Mouse (Mus musculus): ENCODE data around the gene Fhl2.

Fhl2 gene

GRCm38 (mm10) chr1:43098031-43098984 lies 98.5 kb downstream of the Fhl2 start, which contains the start of the genes Tgfbrap1 and AI597479:
Gene Tgfbrap1 (minus strand): TSS chr1:43098637.
Gene AI597479 (plus strand): TSS chr1:43098710.
- Histone ChIP-seq H3K36me3 (ENCODE audit: insufficient read depth, low read length) (peaks cover 25% of the 10 kb centered on the region), H3K9me3 (ENCODE audit: low read length) (no peaks in the 10 kb centered on the region), H3K27me3 (ENCODE audit: insufficient read depth, low read length) (no peaks in the 10 kb centered on the region), H3K4me1 (replicated peaks; ENCODE audit: low read depth, low read length) (peaks cover 33% of the 10 kb centered on the region), H3K4me3 (replicated peaks; ENCODE audit: low read length) (peak within 1 kb of the TSS; percentile 99)
- TF ChIP-seq CTCF (conservative IDR thresholded peaks at IDR 0.05; ENCODE audit: low read length) (no peak), NANOG (IDR thresholded peaks at IDR 0.05; ENCODE audit: borderline replicate concordance, low read length) (no peak), POU5F1 (IDR thresholded peaks at IDR 0.05; ENCODE audit: borderline replicate concordance, low read length) (no peak)

GRCm38 (mm10) chr1:43094206-43094605 lies 102.6 kb downstream of the Fhl2 start:
- Histone ChIP-seq H3K4me3 (replicated peaks; ENCODE audit: low read length) (no peak overlapping the region), H3K4me1 (replicated peaks; ENCODE audit: low read depth, low read length) (peaks cover 44% of the 10 kb centered on the region), H3K9me3 (ENCODE audit: low read length) (no peaks in the 10 kb centered on the region), H3K27me3 (ENCODE audit: insufficient read depth, low read length) (peaks cover 20% of the 10 kb centered on the region), H3K36me3 (ENCODE audit: insufficient read depth, low read length) (peaks cover 11% of the 10 kb centered on the region; the same call in 1 of the 2 replicates)
- TF ChIP-seq CTCF (conservative IDR thresholded peaks at IDR 0.05; ENCODE audit: low read length) (no peak), POU5F1 (IDR thresholded peaks at IDR 0.05; ENCODE audit: borderline replicate concordance, low read length) (no peak), NANOG (IDR thresholded peaks at IDR 0.05; ENCODE audit: borderline replicate concordance, low read length) (no peak)

DNA sequence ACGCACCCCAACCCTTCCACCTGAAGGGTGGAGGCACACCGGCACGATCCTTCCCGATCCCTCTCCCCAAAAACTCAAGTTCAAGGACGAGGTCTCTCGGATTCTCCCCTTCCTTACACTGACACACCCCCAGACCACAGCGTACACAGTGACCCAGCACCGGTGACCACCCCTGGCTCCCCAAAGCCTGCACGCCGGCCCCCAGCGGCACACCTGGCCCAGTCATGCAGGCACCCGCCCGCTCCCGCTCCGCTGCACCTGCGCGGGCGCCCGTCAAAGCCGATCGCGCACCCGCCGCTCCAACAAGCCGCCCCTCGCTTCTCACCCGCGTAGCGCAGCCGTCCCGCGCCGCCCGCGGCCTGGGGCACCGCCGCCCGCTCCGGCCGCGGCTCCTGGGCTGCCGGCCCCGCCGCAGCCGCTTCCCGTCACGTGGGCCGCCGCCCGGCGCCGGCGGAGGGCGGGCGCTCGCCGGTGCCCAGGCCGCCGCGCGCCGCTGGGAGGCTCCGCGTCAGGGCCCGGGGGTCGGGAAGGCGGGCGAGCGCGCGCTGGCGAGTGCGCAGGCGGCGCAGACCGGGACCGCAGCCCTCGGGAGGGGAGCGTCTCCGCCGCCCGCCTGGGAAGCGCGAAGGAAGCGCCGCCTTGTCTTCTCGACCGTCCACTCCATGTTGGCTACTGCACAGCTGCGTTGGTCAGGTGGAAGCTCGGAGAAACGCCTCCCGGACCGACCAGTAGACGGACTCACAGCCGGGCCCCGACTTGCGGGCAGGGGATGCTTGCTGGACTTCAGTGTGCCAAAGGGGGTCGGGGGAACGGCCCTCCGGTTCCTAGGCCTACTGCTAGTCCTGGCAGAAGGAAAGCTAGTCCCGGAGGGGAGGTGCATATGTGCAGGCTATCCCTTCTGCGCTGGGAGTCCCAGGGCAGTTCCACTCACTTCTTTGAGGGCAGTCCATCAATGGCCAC lies 104.4 kb downstream of the Fhl2 start:
- Histone ChIP-seq H3K4me1 (replicated peaks; ENCODE audit: low read depth, low read length) (peaks cover 40% of the 10 kb centered on the region), H3K27me3 (ENCODE audit: insufficient read depth, low read length) (peaks cover 20% of the 10 kb centered on the region), H3K36me3 (ENCODE audit: insufficient read depth, low read length) (peaks cover 11% of the 10 kb centered on the region; the same call in 1 of the 2 replicates), H3K9me3 (ENCODE audit: low read length) (no peaks in the 10 kb centered on the region), H3K4me3 (replicated peaks; ENCODE audit: low read length) (peak overlapping the region; percentile 86)
- no peak for TF ChIP-seq NANOG (IDR thresholded peaks at IDR 0.05; ENCODE audit: borderline replicate concordance, low read length)
- TF ChIP-seq POU5F1 (IDR thresholded peaks at IDR 0.05; ENCODE audit: borderline replicate concordance, low read length), result no peak
- no peak for TF ChIP-seq CTCF (conservative IDR thresholded peaks at IDR 0.05; ENCODE audit: low read length)

DNA sequence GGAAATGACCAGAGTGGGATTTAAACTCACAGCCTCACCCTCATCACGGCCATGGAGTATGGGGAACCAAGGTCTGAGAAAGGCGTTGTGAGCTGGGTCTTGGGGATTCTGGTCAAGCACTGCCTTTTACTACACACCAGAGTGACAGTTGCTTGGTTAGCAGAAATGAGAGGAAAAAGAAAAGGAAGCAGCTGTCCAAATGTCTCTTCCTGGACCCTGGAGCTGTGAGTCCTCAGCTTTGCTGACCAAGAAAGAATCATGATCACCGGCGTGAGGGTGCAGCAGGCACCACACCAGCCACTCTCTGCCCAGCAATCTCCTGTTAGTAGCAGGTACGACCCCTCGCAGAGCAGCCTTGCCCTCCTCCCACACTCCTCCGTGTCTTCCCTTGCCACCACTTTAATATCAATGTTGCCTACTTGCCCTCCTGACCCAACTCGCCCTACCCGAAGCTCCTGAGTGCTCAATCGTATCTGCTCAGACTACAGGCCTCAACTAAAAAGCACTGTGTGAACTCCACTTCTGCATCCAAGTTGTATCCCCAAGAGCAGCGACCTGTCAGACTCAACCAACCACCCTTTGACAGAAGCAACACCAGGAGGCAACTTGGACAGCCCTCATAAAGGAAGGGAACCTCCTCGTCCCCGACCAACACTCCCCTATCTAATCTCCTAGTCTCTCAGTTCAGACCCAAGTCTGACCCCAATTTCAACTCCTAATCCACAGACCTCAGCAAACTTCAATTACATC lies 105.3 kb downstream of the Fhl2 start:
- H3K9me3 ChIP-seq (ENCODE audit: low read length), result no peaks in the 10 kb centered on the region
- H3K36me3 ChIP-seq (ENCODE audit: insufficient read depth, low read length), result peaks cover 10% of the 10 kb centered on the region; the same call in 1 of the 2 replicates
- H3K4me3 ChIP-seq (replicated peaks; ENCODE audit: low read length), result peak overlapping the region; percentile 86
- peaks cover 36% of the 10 kb centered on the region for H3K4me1 ChIP-seq (replicated peaks; ENCODE audit: low read depth, low read length)
- no peak for TF ChIP-seq CTCF (conservative IDR thresholded peaks at IDR 0.05; ENCODE audit: low read length)
- TF ChIP-seq POU5F1 (IDR thresholded peaks at IDR 0.05; ENCODE audit: borderline replicate concordance, low read length), result no peak
- TF ChIP-seq NANOG (IDR thresholded peaks at IDR 0.05; ENCODE audit: borderline replicate concordance, low read length), result no peak
- H3K27me3 ChIP-seq (ENCODE audit: insufficient read depth, low read length), result peaks cover 20% of the 10 kb centered on the region

DNA sequence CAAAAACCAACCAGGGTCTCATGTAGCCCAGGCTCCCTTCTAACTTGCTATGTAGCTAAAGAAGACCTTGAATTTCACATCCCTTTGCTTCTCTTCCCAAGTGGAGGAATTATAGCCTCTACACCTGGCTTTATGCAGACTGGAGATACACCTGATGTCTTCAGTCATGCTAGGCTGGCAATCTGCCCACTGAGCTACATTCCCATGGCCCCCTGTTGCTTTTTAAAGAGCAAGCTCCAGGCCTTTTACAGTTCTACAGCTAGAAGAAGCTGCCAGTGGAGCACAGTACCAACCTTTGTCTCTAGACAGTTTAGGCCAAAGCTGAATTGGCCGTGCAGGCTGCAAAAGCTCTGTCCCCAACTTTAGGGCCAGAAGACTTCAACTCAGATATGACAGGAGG lies 106.4 kb downstream of the Fhl2 start:
- no peak for TF ChIP-seq NANOG (IDR thresholded peaks at IDR 0.05; ENCODE audit: borderline replicate concordance, low read length)
- TF ChIP-seq POU5F1 (IDR thresholded peaks at IDR 0.05; ENCODE audit: borderline replicate concordance, low read length), result no peak
- TF ChIP-seq CTCF (conservative IDR thresholded peaks at IDR 0.05; ENCODE audit: low read length), result no peak
- H3K36me3 ChIP-seq (ENCODE audit: insufficient read depth, low read length), result 0 out of 2 replicates have a peak, but pooled peaks cover 4% of the 10 kb centered on the region
- no peak overlapping the region for H3K4me3 ChIP-seq (replicated peaks; ENCODE audit: low read length)
- peaks cover 20% of the 10 kb centered on the region for H3K27me3 ChIP-seq (ENCODE audit: insufficient read depth, low read length)
- peaks cover 2% of the 10 kb centered on the region; the same call in 1 of the 2 replicates for H3K9me3 ChIP-seq (ENCODE audit: low read length)
- H3K4me1 ChIP-seq (replicated peaks; ENCODE audit: low read depth, low read length), result peaks cover 34% of the 10 kb centered on the region

- H3K4me3 ChIP-seq (replicated peaks; ENCODE audit: low read length), result no peak overlapping the region
- peaks cover 9% of the 10 kb centered on the region; the same call in 1 of the 2 replicates for H3K9me3 ChIP-seq (ENCODE audit: low read length)
- no peaks in the 10 kb centered on the region for H3K4me1 ChIP-seq (replicated peaks; ENCODE audit: low read depth, low read length)
- H3K36me3 ChIP-seq (ENCODE audit: insufficient read depth, low read length), result no peaks in the 10 kb centered on the region
- no peaks in the 10 kb centered on the region for H3K27me3 ChIP-seq (ENCODE audit: insufficient read depth, low read length)
- TF ChIP-seq CTCF (conservative IDR thresholded peaks at IDR 0.05; ENCODE audit: low read length) (no peak), NANOG (IDR thresholded peaks at IDR 0.05; ENCODE audit: borderline replicate concordance, low read length) (no peak), POU5F1 (IDR thresholded peaks at IDR 0.05; ENCODE audit: borderline replicate concordance, low read length) (no peak)
These were observed 113.8 kb downstream of the Fhl2 start for GRCm38 (mm10) chr1:43082946-43083345.

DNA sequence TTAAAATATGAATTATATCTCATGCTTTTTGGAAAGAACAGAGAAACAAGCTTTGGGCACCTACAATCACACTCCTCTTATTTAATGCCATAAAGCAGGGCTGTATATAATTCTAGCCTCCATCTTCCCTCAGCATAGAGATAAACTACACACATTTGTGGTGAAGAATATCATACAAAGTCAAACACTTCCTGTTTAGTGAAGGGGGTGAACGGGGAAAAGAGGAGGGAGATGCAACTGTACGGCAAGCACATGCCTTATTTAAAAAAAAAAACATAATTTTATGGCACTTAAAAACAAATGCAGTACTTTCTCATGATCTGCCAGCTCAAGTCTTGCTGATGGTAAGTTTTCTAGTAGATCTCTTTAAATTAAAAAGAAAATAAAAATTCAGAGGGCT lies 118.7 kb downstream of the Fhl2 start:
- Histone ChIP-seq H3K27me3 (ENCODE audit: insufficient read depth, low read length) (no peaks in the 10 kb centered on the region), H3K36me3 (ENCODE audit: insufficient read depth, low read length) (peaks cover 12% of the 10 kb centered on the region), H3K4me3 (replicated peaks; ENCODE audit: low read length) (no peak overlapping the region), H3K4me1 (replicated peaks; ENCODE audit: low read depth, low read length) (no peaks in the 10 kb centered on the region), H3K9me3 (ENCODE audit: low read length) (no peaks in the 10 kb centered on the region)
- TF ChIP-seq NANOG (IDR thresholded peaks at IDR 0.05; ENCODE audit: borderline replicate concordance, low read length) (no peak), POU5F1 (IDR thresholded peaks at IDR 0.05; ENCODE audit: borderline replicate concordance, low read length) (no peak), CTCF (conservative IDR thresholded peaks at IDR 0.05; ENCODE audit: low read length) (no peak)
